Mouse (Mus musculus) bone marrow, adult 2 months (tissue): Measurements from ENCODE around the gene H1f0.

Source experiments
- CTCF ChIP-seq: fragments of 200-500 bp; IDR thresholded peaks from 2 replicates; pipeline ENCODE4 v1.5.1; 2011; ENCODE audit warnings: low read length, control low read depth; ENCODE audit not compliant: control insufficient read depth, insufficient read depth
- POLR2A ChIP-seq: fragments of 200-500 bp; IDR thresholded peaks from 2 replicates; pipeline ENCODE4 v1.6.1; 2011; ENCODE audit warnings: low read depth, mild to moderate bottlenecking, control low read depth, low read length, borderline replicate concordance; ENCODE audit not compliant: control insufficient read depth

DNA sequence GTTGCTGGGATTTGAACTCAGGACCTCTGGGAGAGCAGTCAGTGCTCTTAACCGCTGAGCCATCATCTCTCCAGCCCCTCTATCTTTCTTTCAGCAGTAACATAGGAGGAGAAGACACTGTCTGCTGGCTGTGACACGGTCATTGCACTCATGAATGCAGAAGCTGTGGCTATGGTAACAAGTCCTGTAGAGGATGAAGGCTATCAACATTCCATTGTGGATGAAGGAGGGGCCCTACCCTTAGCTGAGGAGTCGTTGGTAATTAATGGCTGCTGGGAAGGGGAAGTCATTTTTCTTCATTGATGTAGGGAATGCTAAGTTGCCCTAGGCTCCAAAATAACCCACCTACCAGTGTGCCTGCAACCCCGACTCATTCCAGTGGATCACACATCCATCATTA lies 10.1 kb upstream of the H1f0 start:
- TF ChIP-seq POLR2A = no peak
- no peak for TF ChIP-seq CTCF
